Mouse (Mus musculus) thymus, adult 18-20 months (tissue): ENCODE results near the gene Zfp638.
"Not testable (repeated sequence)": the region's sequence is repeated elsewhere in the genome, so short reads cannot be mapped to it uniquely, and the experiment has no call there.

Experiments
- DNase-seq, 2 experiments: peaks; one replicate each; pipeline ENCODE4 v3.0.0; 2022; ENCODE audit warnings: mixed read lengths in 2 of 2

Gene Zfp638

GRCm38 (mm10) chr6:83866954-83867597 is at the start of gene Zfp638:
TSS of gene Zfp638 (plus strand) at chr6:83867109.
- DNase-seq, result peak; percentile 82 to 88

GRCm38 (mm10) chr6:83818996-83819395 is 47.9 kb upstream of the Zfp638 start:
- DNase-seq, result no peak

GRCm38 (mm10) chr6:83820727-83821515 is 46.0 kb upstream of the Zfp638 start:
- no peak for DNase-seq

GRCm38 (mm10) chr6:83821856-83822255 is 45.1 kb upstream of the Zfp638 start:
- no peak for DNase-seq

DNA sequence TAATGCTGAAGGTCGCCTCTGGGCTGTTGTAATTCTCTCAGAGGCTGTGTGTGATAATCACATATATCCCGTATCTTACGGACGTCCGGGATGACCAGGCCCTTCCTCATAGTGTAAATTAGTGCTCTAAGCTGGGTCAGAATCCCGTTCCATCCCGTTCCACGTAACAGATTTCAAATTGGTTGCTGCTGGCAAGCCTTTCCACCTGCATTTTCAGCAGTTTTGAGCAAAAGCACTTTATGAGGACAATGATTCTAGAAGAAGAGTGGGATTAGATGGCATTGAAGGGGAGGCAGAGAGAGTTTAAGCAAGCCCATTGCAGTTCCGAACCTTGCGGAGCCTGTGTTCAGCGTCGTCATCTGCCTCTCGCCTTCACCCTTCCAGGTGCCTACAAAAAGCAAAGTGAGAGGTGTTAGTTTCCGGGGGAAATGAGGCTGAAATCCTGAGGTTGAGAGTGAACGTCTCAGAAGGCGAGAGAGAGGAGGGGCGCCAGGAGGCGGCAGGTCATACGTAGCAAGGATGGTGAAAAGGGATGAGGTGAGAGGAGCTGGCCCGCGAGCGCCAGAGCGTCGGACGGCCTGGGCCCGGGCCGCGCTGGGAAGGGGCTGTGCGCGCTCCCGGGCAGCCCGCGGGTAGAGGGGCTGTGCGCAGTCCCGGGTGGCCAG is 35.8 kb upstream of the Zfp638 start:
- peak in 1 of 2 experiments; percentile 60 for DNase-seq

DNA sequence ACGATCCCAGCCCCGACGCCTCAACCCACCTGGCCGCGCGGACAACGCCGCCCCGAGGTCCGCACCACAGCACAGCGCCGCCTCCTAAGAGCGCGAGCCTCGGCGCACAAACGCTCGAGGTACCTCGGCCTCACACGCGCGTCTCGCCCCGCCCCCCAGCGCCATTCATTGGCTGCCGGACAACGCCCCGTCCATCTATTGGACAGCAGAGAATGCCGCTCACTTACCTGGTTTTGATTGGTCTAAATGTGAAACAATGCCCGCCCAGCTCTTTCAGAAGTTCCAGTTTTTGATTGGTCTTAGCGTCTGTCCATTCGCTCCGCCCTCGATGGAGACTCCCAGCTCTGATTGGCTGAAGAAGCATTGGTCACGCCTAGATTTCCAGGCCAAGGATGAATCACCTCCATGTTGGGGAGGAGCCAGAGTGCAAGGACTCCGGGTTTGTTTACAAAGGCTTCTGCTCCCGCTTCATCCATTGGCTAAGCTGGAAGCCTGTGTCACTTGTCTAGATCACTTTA is 35.2 kb upstream of the Zfp638 start, which contains the start of gene Paip2b:
Gene Paip2b (minus strand): TSS at position 136 of the 518 bp plus-strand sequence.
- DNase-seq, result peak; percentile 93 to 98

DNA sequence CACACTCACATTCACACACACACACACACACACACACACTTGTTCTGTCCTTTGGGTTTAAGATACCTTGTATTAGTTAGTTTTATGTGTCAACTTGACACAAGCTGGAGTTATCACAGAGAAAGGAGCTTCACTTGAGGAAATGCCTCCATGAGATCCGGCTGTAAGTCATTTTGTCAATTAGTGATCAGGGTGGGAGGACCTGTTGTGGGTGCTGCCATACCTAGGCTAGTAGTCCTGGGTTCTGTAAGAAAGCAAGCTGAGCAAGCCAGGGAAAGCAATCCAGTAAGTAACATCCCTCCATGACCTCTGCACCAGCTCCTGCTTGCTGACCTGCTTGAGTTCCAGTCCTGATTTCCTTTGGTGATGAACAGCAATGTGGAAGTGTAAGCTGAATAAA is 34.5 kb upstream of the Zfp638 start:
- not testable (repeated sequence) for DNase-seq

DNA sequence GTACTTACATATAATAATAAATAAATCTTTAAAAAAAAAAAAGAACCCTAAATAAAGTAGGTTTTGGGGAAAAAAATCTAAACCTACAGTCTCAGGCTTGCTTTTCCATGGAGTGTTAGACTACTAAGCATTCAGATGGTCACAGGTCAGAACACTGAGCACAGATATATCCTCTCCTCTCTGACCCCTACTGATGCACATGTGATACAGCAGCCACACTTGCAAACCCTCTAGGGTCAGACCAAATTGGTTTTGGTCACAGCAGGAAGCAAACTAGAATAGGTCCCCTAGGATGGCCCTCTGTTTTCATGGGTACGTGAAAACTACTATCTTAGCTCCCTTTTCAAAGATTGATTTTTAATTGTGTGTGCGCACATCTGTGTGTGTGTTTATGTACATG is 30.1 kb upstream of the Zfp638 start:
- no peak for DNase-seq

- no peak for DNase-seq
These were observed 28.9 kb upstream of the Zfp638 start for GRCm38 (mm10) chr6:83838046-83838445.

DNA sequence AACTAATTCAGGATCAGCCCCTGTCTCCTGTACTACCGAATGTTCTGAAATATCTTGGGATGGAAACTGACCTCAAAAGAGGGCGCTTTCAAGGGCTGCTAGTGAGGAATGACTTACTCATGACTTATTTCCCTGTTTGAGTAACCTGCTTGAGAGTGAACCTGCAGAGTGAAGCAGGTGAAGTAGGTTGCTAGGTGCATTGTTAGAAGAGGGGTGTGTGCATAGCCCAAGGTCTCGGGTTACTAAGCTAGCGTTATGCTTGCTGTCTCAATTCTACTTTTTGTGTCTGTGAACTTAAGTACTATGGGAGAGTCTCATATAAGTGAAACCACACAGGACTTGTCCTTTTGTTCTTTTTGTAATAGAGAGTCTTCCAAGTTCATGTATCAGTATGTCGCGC is 26.8 kb upstream of the Zfp638 start:
- DNase-seq, result no peak

- DNase-seq, result no peak
These were observed 22.0 kb upstream of the Zfp638 start for GRCm38 (mm10) chr6:83844913-83845312.

GRCm38 (mm10) chr6:83846141-83846540 is 20.8 kb upstream of the Zfp638 start:
- DNase-seq, result no peak

- DNase-seq, result no peak
These were observed 17.5 kb upstream of the Zfp638 start for GRCm38 (mm10) chr6:83849446-83849845.

GRCm38 (mm10) chr6:83857476-83857875 is 9.4 kb upstream of the Zfp638 start:
- no peak for DNase-seq

DNA sequence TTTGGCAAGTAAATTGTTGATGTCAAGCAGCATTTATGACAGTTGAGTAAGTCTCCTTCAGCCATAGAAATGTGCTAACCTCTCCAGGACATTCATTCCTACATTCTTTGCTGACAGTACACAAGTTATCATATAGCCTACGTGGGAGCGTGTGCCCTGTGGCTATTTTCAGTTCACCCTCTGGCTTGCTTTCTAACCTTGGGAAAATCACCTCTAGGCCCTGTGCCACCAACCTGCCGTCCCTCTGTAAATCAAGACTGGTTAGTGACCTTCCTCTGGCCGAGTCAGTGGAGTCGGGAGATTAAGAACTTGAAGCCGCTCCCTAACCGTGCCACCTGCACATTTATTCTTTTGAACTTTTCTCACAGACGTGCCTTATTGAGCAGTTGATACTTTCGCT is 6.9 kb upstream of the Zfp638 start:
- DNase-seq, result no peak

DNA sequence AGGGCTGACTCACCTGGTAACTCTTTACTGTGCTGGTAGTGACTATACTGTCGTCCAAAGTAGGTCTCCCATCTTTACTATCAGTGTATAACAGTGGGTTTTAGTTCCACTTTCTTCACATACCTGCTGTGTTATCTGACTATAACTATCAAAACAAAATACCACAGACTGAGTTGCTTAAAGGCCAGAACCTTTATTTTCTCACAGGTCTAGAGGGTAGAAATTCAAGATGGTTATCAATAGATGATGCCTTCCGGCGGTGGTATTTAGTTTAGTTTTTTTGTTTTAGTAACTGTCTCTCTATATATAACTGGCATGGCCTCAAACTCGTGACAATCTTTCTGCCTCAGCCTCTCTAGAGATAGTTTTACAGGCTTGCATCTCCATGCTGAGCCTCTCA is 3.4 kb upstream of the Zfp638 start:
- DNase-seq, result no peak

DNA sequence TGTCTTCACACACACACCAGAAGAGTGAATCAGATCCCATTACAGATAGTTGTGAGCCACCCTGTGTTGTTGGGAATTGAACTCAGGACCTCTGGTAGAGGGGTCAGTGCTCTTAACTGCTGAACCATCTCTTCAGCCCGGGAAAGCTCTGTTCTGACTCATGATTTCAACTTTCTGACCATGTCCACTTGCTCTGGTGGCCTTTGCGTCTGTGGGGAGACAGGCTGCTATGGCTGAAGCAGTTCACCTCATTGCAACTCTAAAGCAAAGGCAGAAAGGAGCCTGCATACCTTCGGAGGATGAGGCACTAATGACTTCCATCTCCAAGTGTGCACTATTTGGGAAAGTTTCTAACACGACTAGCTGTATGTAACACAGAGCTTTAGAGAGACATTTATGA is 486 bp upstream of the Zfp638 start:
- no peak for DNase-seq

GRCm38 (mm10) chr6:83867598-83868585 is 983 bp downstream of the Zfp638 start:
- DNase-seq, result peak; percentile 9 to 31

DNA sequence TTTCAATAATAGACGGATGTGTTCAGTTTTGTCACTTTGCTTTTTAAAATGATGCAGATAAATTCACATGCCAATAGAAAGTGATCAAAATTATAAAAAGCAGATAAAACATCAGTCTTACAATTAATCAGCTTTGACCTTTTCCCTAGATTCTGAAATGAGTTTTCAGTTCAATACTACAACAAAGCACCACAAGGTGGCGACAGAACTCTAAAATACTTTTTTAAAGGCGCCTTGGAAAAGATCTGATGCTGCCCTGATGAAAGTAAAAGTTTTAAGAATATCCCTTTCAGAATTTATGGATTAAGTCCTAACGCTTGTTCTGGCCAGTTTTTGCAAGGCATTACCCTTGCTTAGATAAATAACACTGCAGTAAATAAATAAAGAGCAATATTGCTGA is 12.9 kb downstream of the Zfp638 start:
- no peak for DNase-seq

- DNase-seq, result no peak
These were observed 19.9 kb downstream of the Zfp638 start for GRCm38 (mm10) chr6:83886789-83887188.

- DNase-seq, result no peak
These were observed 21.9 kb downstream of the Zfp638 start for GRCm38 (mm10) chr6:83888802-83889201.
